Mouse (Mus musculus): ENCODE results near the gene Tab2.

The Tab2 gene

GRCm38 (mm10) chr10:7956228-7957001 is at the start of gene Tab2:
Gene Tab2 (minus strand): TSS chr10:7956230.
- DNase-seq, result peak; percentile 93 to 95

GRCm38 (mm10) chr10:7992258-7992919 is 36.4 kb upstream of the Tab2 start:
- no peak for DNase-seq

- DNase-seq, result no peak
Observed at GRCm38 (mm10) chr10:7991596-7991995, 35.6 kb upstream of the Tab2 start.

GRCm38 (mm10) chr10:7987521-7987920 is 31.5 kb upstream of the Tab2 start:
- no peak for DNase-seq

GRCm38 (mm10) chr10:7976462-7976861 is 20.4 kb upstream of the Tab2 start:
- no peak for DNase-seq

GRCm38 (mm10) chr10:7968747-7969280 is 12.8 kb upstream of the Tab2 start:
- no peak for DNase-seq

- DNase-seq, result no peak
Observed at GRCm38 (mm10) chr10:7967096-7967495, 11.1 kb upstream of the Tab2 start.

GRCm38 (mm10) chr10:7959073-7959472 is 3.0 kb upstream of the Tab2 start:
- no peak for DNase-seq

GRCm38 (mm10) chr10:7955634-7956121 is 352 bp downstream of the Tab2 start:
- DNase-seq, result peak; percentile 19 to 64

- DNase-seq, result peak in 1 of 2 experiments; percentile 50
Observed at GRCm38 (mm10) chr10:7954989-7955633, 919 bp downstream of the Tab2 start.

GRCm38 (mm10) chr10:7954627-7954988 is 1.4 kb downstream of the Tab2 start:
- DNase-seq, result no peak

GRCm38 (mm10) chr10:7943006-7943405 is 13.0 kb downstream of the Tab2 start:
- no peak for DNase-seq

- DNase-seq, result no peak
Observed at GRCm38 (mm10) chr10:7936556-7937192, 19.4 kb downstream of the Tab2 start.

GRCm38 (mm10) chr10:7932958-7933357 is 23.1 kb downstream of the Tab2 start:
- DNase-seq, result peak in 1 of 2 experiments; percentile 20

GRCm38 (mm10) chr10:7928996-7929395 is 27.0 kb downstream of the Tab2 start:
- DNase-seq, result no peak

GRCm38 (mm10) chr10:7925481-7925880 is 30.5 kb downstream of the Tab2 start:
- DNase-seq, result no peak

- DNase-seq, result no peak
Observed at GRCm38 (mm10) chr10:7923433-7923832, 32.6 kb downstream of the Tab2 start.

GRCm38 (mm10) chr10:7911268-7911667 is 44.8 kb downstream of the Tab2 start:
- DNase-seq, result peak; percentile 29 to 61

GRCm38 (mm10) chr10:7907151-7907550 is 48.9 kb downstream of the Tab2 start:
- DNase-seq, result no peak

GRCm38 (mm10) chr10:7904157-7904556 is 51.9 kb downstream of the Tab2 start:
- DNase-seq, result no peak

GRCm38 (mm10) chr10:7900719-7901627 is 55.1 kb downstream of the Tab2 start:
- no peak for DNase-seq
